20 mouse cellular contexts compared by ENCODE assay signal in the genomic region with DNA sequence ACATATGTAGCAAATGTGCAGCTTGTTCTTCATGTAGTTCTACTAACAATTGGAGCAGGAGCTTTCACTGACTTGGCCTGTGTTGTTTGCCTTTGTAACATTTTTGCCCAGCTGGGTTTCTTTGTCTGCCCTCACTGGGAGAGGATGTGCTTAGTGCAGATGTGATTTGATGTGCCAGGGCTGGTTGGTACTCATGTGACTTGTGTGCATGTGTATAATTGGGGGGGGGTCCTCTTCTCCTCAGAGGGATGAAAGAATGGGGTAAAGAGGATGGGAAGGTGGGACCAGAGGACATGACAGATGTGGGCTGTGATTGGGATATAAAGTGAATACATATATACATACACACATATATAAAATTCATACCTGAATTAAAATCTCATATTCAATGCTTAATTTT.
DNase-seq lines count a peak whose midpoint lies in the region; ATAC-seq and TF ChIP-seq lines count a peak whose summit lies in the region.
"Had no signal": no experiment of that assay in that cellular context is flagged by ENCODE, and none has a peak within 500 bp of the region (broad histone marks: within the 10 kb centered on the region; RNA-seq: fewer than 3 reads in every experiment).

No protein-coding gene starts in this region.

- H3K4me2 ChIP-seq in hindbrain, embryonic 12.5 days (replicated peaks) = no peak overlapping the region
- H3K4me2 ChIP-seq in hindbrain, embryonic 11.5 days (replicated peaks; ENCODE audit: low read depth, low read length) = no peak overlapping the region
- no peak overlapping the region for H3K4me2 ChIP-seq in neural tube, embryonic 13.5 days
- no peak overlapping the region for H3K4me2 ChIP-seq in neural tube, embryonic 15.5 days
- H3K4me2 ChIP-seq in liver, postnatal 0 days (ENCODE audit: low read depth, low read length) = no peak overlapping the region
- H3K4me2 ChIP-seq: embryonic facial prominence, embryonic 12.5 days; heart, embryonic 11.5 days; heart, embryonic 15.5 days had no signal

- TF ChIP-seq CTCF in liver, postnatal 0 days (IDR thresholded peaks at IDR 0.05; ENCODE audit: low read depth) = no peak

- no peak for DNase-seq in hindbrain, embryonic 11.5 days (ENCODE audit: low spot score)
- no peak for DNase-seq in neural tube, embryonic 10.5 days (ENCODE audit: extremely low spot score, low spot score)
- no peak for DNase-seq in ovary, adult 18-20 months (ENCODE audit: low spot score)
- no peak for DNase-seq in liver, postnatal 0 days
- DNase-seq: adrenal gland, adult 2 months; cerebellum, adult 11-12 months; cerebellum, adult 9-10 months; cerebellum, postnatal 25 days; gastrocnemius, postnatal 14 days; heart, adult 2 months; heart, postnatal 14 days had no signal

- no peaks in the 10 kb centered on the region for H3K4me1 ChIP-seq in hindbrain, embryonic 12.5 days
- no peaks in the 10 kb centered on the region for H3K4me1 ChIP-seq in hindbrain, embryonic 11.5 days (replicated peaks; ENCODE audit: control insufficient read depth, insufficient read depth, low read length)
- H3K4me1 ChIP-seq in neural tube, embryonic 13.5 days (replicated peaks) = no peaks in the 10 kb centered on the region
- no peaks in the 10 kb centered on the region for H3K4me1 ChIP-seq in neural tube, embryonic 15.5 days
- no peaks in the 10 kb centered on the region for H3K4me1 ChIP-seq in liver, postnatal 0 days (ENCODE audit: insufficient read depth)
- H3K4me1 ChIP-seq: embryonic facial prominence, embryonic 12.5 days; heart, embryonic 15.5 days had no signal

- ATAC-seq in hindbrain, embryonic 12.5 days (ENCODE audit: low FRiP score) = 0 out of 2 replicates have a peak, but pooled peaks have one; percentile 38
- no peak for ATAC-seq in hindbrain, embryonic 11.5 days (ENCODE audit: low FRiP score)
- peak; percentile 67 for ATAC-seq in neural tube, embryonic 13.5 days (ENCODE audit: low read depth)
- ATAC-seq in neural tube, embryonic 15.5 days (ENCODE audit: low FRiP score) = peak; percentile 53
- no peak for ATAC-seq in liver, postnatal 0 days
- ATAC-seq: forebrain, embryonic 16.5 days; inflammation-experienced regulatory T-cells, adult 6 months; intestine, postnatal 0 days had no signal

- H3K4me3 ChIP-seq in hindbrain, embryonic 12.5 days = no peak overlapping the region
- no peak overlapping the region for H3K4me3 ChIP-seq in hindbrain, embryonic 11.5 days (ENCODE audit: low read depth, low read length)
- H3K4me3 ChIP-seq in neural tube, embryonic 13.5 days = no peak overlapping the region
- H3K4me3 ChIP-seq in neural tube, embryonic 15.5 days (replicated peaks) = no peak overlapping the region
- H3K4me3 ChIP-seq in liver, postnatal 0 days (ENCODE audit: low read depth, low read length) = no peak overlapping the region
- H3K4me3 ChIP-seq: embryonic facial prominence, embryonic 12.5 days; heart, adult 2 months; heart, embryonic 15.5 days had no signal

- H3K27me3 ChIP-seq in hindbrain, embryonic 12.5 days = no peaks in the 10 kb centered on the region
- H3K27me3 ChIP-seq in hindbrain, embryonic 11.5 days (ENCODE audit: control insufficient read depth, insufficient read depth, low read length) = no peaks in the 10 kb centered on the region
- no peaks in the 10 kb centered on the region for H3K27me3 ChIP-seq in neural tube, embryonic 13.5 days
- H3K27me3 ChIP-seq in neural tube, embryonic 15.5 days (replicated peaks) = no peaks in the 10 kb centered on the region
- H3K27me3 ChIP-seq in liver, postnatal 0 days (ENCODE audit: insufficient read depth, low read length) = no peaks in the 10 kb centered on the region
- H3K27me3 ChIP-seq: embryonic facial prominence, embryonic 12.5 days; heart, embryonic 15.5 days had no signal

- no peaks in the 10 kb centered on the region for H3K36me3 ChIP-seq in hindbrain, embryonic 12.5 days
- no peaks in the 10 kb centered on the region for H3K36me3 ChIP-seq in hindbrain, embryonic 11.5 days (ENCODE audit: control insufficient read depth, insufficient read depth, low read length)
- no peaks in the 10 kb centered on the region for H3K36me3 ChIP-seq in neural tube, embryonic 13.5 days
- no peaks in the 10 kb centered on the region for H3K36me3 ChIP-seq in neural tube, embryonic 15.5 days
- no peaks in the 10 kb centered on the region for H3K36me3 ChIP-seq in liver, postnatal 0 days (replicated peaks; ENCODE audit: insufficient read depth, low read length)
- H3K36me3 ChIP-seq: embryonic facial prominence, embryonic 12.5 days; heart, embryonic 15.5 days had no signal

- TF ChIP-seq EP300 in liver, postnatal 0 days (IDR thresholded peaks at IDR 0.05; ENCODE audit: low read depth) = no peak

- no peaks in the 10 kb centered on the region for H3K9me3 ChIP-seq in hindbrain, embryonic 12.5 days (replicated peaks)
- H3K9me3 ChIP-seq in hindbrain, embryonic 11.5 days (ENCODE audit: control insufficient read depth, low read length) = no peaks in the 10 kb centered on the region
- H3K9me3 ChIP-seq in neural tube, embryonic 13.5 days = no peaks in the 10 kb centered on the region
- H3K9me3 ChIP-seq in neural tube, embryonic 15.5 days (replicated peaks) = no peaks in the 10 kb centered on the region
- no peaks in the 10 kb centered on the region for H3K9me3 ChIP-seq in liver, postnatal 0 days (ENCODE audit: low read length)
- H3K9me3 ChIP-seq: embryonic facial prominence, embryonic 12.5 days; heart, embryonic 15.5 days had no signal

- no peak overlapping the region for H3K9ac ChIP-seq in hindbrain, embryonic 12.5 days
- H3K9ac ChIP-seq in hindbrain, embryonic 11.5 days (ENCODE audit: low read depth, low read length) = no peak overlapping the region
- H3K9ac ChIP-seq in neural tube, embryonic 13.5 days = no peak overlapping the region
- no peak overlapping the region for H3K9ac ChIP-seq in neural tube, embryonic 15.5 days (replicated peaks)
- no peak overlapping the region for H3K9ac ChIP-seq in liver, postnatal 0 days (replicated peaks)
- H3K9ac ChIP-seq: embryonic facial prominence, embryonic 12.5 days; heart, embryonic 15.5 days had no signal

- H3K27ac ChIP-seq in hindbrain, embryonic 12.5 days = no peak overlapping the region
- H3K27ac ChIP-seq in hindbrain, embryonic 11.5 days (ENCODE audit: low read depth, low read length) = no peak overlapping the region
- H3K27ac ChIP-seq in neural tube, embryonic 13.5 days (replicated peaks) = peak overlapping the region; percentile 43; the same call in 1 of the 2 replicates
- H3K27ac ChIP-seq in neural tube, embryonic 15.5 days (replicated peaks) = no peak overlapping the region; the same call in 1 of the 2 replicates
- H3K27ac ChIP-seq in liver, postnatal 0 days (ENCODE audit: low read depth) = no peak overlapping the region
- H3K27ac ChIP-seq: embryonic facial prominence, embryonic 12.5 days; heart, adult 2 months; heart, embryonic 15.5 days had no signal

Comparison
In these comparisons a context has a peak if more than half of its experiments do, and no peak if none do; other contexts are left out.
1. ATAC-seq: peak in hindbrain, embryonic 12.5 days (single experiment), neural tube, embryonic 13.5 days (single experiment) and neural tube, embryonic 15.5 days (single experiment); none in hindbrain, embryonic 11.5 days (single experiment) and liver, postnatal 0 days (single experiment).